Mouse (Mus musculus) MEL (cell line): Measurements from ENCODE around the gene Mcidas. TPM values are rescaled to one million over a fixed set of nuclear protein-coding genes. Genes with fewer than 3 reads are reported as not detected.

Experiments
- DNase-seq: peaks from one replicate; pipeline ENCODE4 v3.0.0; 2011; ENCODE audit warnings: low read depth, low spot score
- H3K27ac ChIP-seq: 2 replicates; pipeline ENCODE4 v1.5.1; 2012; ENCODE audit warnings: low read depth, mild to moderate bottlenecking, control low read depth, low read length, moderate library complexity; ENCODE audit not compliant: control insufficient read depth
- H3K27me3 ChIP-seq, 2 experiments: fragments of 150-350 bp in 1 of 2; sonication (generic) in 1 of 2; 2 replicates each; pipeline ENCODE4 v1.6.1; 2012; ENCODE audit warnings: low read length in 2 of 2, mild to moderate bottlenecking in 2 of 2, improper control_type of control experiment in 1 of 2, moderate library complexity in 1 of 2; ENCODE audit not compliant: insufficient read depth in 2 of 2, control insufficient read depth in 1 of 2
- H3K36me3 ChIP-seq, 2 experiments: 2 replicates each; pipeline ENCODE4 v1.6.1; 2012 to 2014; ENCODE audit warnings: low read length in 2 of 2, improper control_type of control experiment in 1 of 2, inconsistent platforms in 1 of 2, mild to moderate bottlenecking in 1 of 2; ENCODE audit not compliant: insufficient read depth in 2 of 2, control insufficient read depth in 1 of 2
- H3K4me1 ChIP-seq, 2 experiments: fragments of 150-350 bp in 1 of 2; sonication (generic) in 1 of 2; 2 replicates each; pipeline ENCODE4 v1.6.1; 2012; ENCODE audit warnings: low read length in 2 of 2, improper control_type of control experiment in 1 of 2, mild to moderate bottlenecking in 1 of 2; ENCODE audit not compliant: insufficient read depth in 2 of 2, control insufficient read depth in 1 of 2
- H3K4me3 ChIP-seq, 2 experiments: fragments of 150-350 bp in 1 of 2; sonication (generic) in 1 of 2; 2 replicates each; pipeline ENCODE4 v1.5.1; 2012; ENCODE audit warnings: low read depth in 2 of 2, low read length in 2 of 2, mild to moderate bottlenecking in 2 of 2, moderate library complexity in 2 of 2, control low read depth in 1 of 2, improper control_type of control experiment in 1 of 2; ENCODE audit not compliant: control insufficient read depth in 1 of 2, insufficient read depth in 1 of 2
- H3K79me2 ChIP-seq: 2 replicates; pipeline ENCODE4 v1.6.1; 2012; ENCODE audit warnings: mild to moderate bottlenecking, low read length, moderate library complexity; ENCODE audit not compliant: control insufficient read depth, poor library complexity, insufficient read depth
- H3K9ac ChIP-seq: 2 replicates; pipeline ENCODE4 v1.6.1; 2012; ENCODE audit warnings: low read depth, mild to moderate bottlenecking, control low read depth, low read length, moderate library complexity; ENCODE audit not compliant: control insufficient read depth, poor library complexity, severe bottlenecking
- H3K9me3 ChIP-seq: fragments of 150-350 bp; sonication (generic); replicated peaks from 2 replicates; pipeline ENCODE4 v1.6.1; 2012; ENCODE audit warnings: mild to moderate bottlenecking, low read length, improper control_type of control experiment, moderate library complexity; ENCODE audit not compliant: insufficient read depth
- CHD1 ChIP-seq: IDR thresholded peaks from 2 replicates; pipeline ENCODE4 v1.6.1; 2012; ENCODE audit warnings: low read depth, mild to moderate bottlenecking, inconsistent platforms, low read length, improper control_type of control experiment
- CHD2 ChIP-seq: IDR thresholded peaks from 2 replicates; pipeline ENCODE4 v1.6.1; 2011; ENCODE audit warnings: low read length, improper control_type of control experiment
- ELF1 ChIP-seq: IDR thresholded peaks from 2 replicates; pipeline ENCODE4 v1.6.1; 2014; ENCODE audit warnings: low read depth, mild to moderate bottlenecking, inconsistent platforms, low read length, improper control_type of control experiment, moderate library complexity
- EP300 ChIP-seq, 2 experiments: IDR thresholded peaks; 2 replicates each; pipeline ENCODE4 v1.6.1; 2011; ENCODE audit warnings: improper control_type of control experiment in 2 of 2, low read length in 2 of 2, low read depth in 1 of 2, mild to moderate bottlenecking in 1 of 2
- GABPA ChIP-seq: IDR thresholded peaks from 2 replicates; pipeline ENCODE4 v1.6.1; 2012; ENCODE audit warnings: low read depth, mild to moderate bottlenecking, inconsistent platforms, low read length, improper control_type of control experiment, moderate library complexity
- GATA1 ChIP-seq: IDR thresholded peaks from 2 replicates; pipeline ENCODE4 v1.6.1; 2011; ENCODE audit warnings: low read depth, low read length, improper control_type of control experiment
- HCFC1 ChIP-seq: IDR thresholded peaks from 2 replicates; pipeline ENCODE4 v1.6.1; 2012; ENCODE audit warnings: low read depth, mild to moderate bottlenecking, inconsistent platforms, low read length, improper control_type of control experiment, moderate library complexity
- KAT2A ChIP-seq: conservative IDR thresholded peaks from 2 replicates; pipeline ENCODE4 v1.6.1; 2012; ENCODE audit warnings: low read depth, low read length, improper control_type of control experiment, inconsistent platforms
- MAX ChIP-seq: IDR thresholded peaks from 2 replicates; pipeline ENCODE4 v1.6.1; 2011; ENCODE audit warnings: low read length, improper control_type of control experiment
- MAZ ChIP-seq: IDR thresholded peaks from 2 replicates; pipeline ENCODE4 v1.6.1; 2012; ENCODE audit warnings: low read depth, mild to moderate bottlenecking, inconsistent platforms, low read length, improper control_type of control experiment
- MYC ChIP-seq: IDR thresholded peaks from 2 replicates; pipeline ENCODE4 v1.6.1; 2011; ENCODE audit warnings: low read depth, mild to moderate bottlenecking, low read length, improper control_type of control experiment, moderate library complexity
- NELFE ChIP-seq: IDR thresholded peaks from 2 replicates; pipeline ENCODE4 v1.6.1; 2011; ENCODE audit warnings: low read depth, low read length, improper control_type of control experiment
- POLR2A ChIP-seq, 2 experiments: IDR thresholded peaks; 2 replicates each; pipeline ENCODE4 v1.6.1; 2011 to 2012; ENCODE audit warnings: low read length in 2 of 2, mild to moderate bottlenecking in 2 of 2, control low read depth in 1 of 2, improper control_type of control experiment in 1 of 2, low read depth in 1 of 2, moderate library complexity in 1 of 2; ENCODE audit not compliant: control insufficient read depth in 1 of 2, insufficient read depth in 1 of 2, poor library complexity in 1 of 2
- POLR2AphosphoS2 ChIP-seq: IDR thresholded peaks from 2 replicates; pipeline ENCODE4 v1.6.1; 2011; ENCODE audit warnings: low read length, improper control_type of control experiment
- TCF12 ChIP-seq: IDR thresholded peaks from 2 replicates; pipeline ENCODE4 v1.6.1; 2014; ENCODE audit warnings: low read depth, mild to moderate bottlenecking, inconsistent platforms, low read length, improper control_type of control experiment, moderate library complexity
- UBTF ChIP-seq: IDR thresholded peaks from 2 replicates; pipeline ENCODE4 v1.6.1; 2012; ENCODE audit warnings: low read depth, mild to moderate bottlenecking, inconsistent platforms, low read length, improper control_type of control experiment, moderate library complexity, borderline replicate concordance; ENCODE audit not compliant: insufficient read depth
- USF1 ChIP-seq: IDR thresholded peaks from 2 replicates; pipeline ENCODE4 v1.6.1; 2014; ENCODE audit warnings: low read depth, mild to moderate bottlenecking, inconsistent platforms, low read length, improper control_type of control experiment, moderate library complexity
- USF2 ChIP-seq, 2 experiments: IDR thresholded peaks; 2 replicates each; pipeline ENCODE4 v1.6.1; 2011 to 2012; ENCODE audit warnings: improper control_type of control experiment in 2 of 2, low read length in 2 of 2, borderline replicate concordance in 1 of 2, inconsistent platforms in 1 of 2, low read depth in 1 of 2, mild to moderate bottlenecking in 1 of 2; ENCODE audit not compliant: insufficient read depth in 1 of 2
- ZC3H11A ChIP-seq: IDR thresholded peaks from 2 replicates; pipeline ENCODE4 v1.6.1; 2012; ENCODE audit warnings: low read depth, mild to moderate bottlenecking, inconsistent platforms, low read length, improper control_type of control experiment
- polyA plus RNA-seq, 2 experiments: library from polyadenylated mRNA; stranded (reverse) in 1 of 2; unstranded in 1 of 2; fragments of >175 nt in 1 of 2; fragments of >200 nt in 1 of 2; gene quantifications; 2 replicates each; pipeline versions ENCODE4 v1.2.1 to v1.2.4; 2012; ENCODE audit warnings: low replicate concordance in 2 of 2, low read depth in 1 of 2; ENCODE audit not compliant: insufficient read length in 2 of 2, insufficient read depth in 1 of 2, missing spikeins in 1 of 2
- total RNA-seq: library from RNA; depleted of rRNA; stranded (reverse); fragments of 300-350 nt; gene quantifications from 2 replicates; pipeline ENCODE4 v1.2.3, GENCODE M21; 2012; rRNA removed

Mcidas gene
- not detected in 2 replicates for total RNA-seq
- polyA plus RNA-seq: not detected

- no peak for DNase-seq
- no peaks in the 10 kb centered on the region for H3K9me3 ChIP-seq
- TF ChIP-seq MYC (no peak), USF2 (IDR thresholded peaks at IDR 0.05; ENCODE audit: borderline replicate concordance in 1 of 2, insufficient read depth in 1 of 2, low read depth in 1 of 2, low read length in 2 of 2) (no peak), USF1 (no peak), TCF12 (no peak), KAT2A (no peak), ELF1 (no peak), HCFC1 (no peak), POLR2A (IDR thresholded peaks at IDR 0.05; ENCODE audit: control insufficient read depth in 1 of 2, insufficient read depth in 1 of 2, low read depth in 1 of 2, low read length in 2 of 2, poor library complexity in 1 of 2) (no peak), POLR2AphosphoS2 (no peak), GABPA (no peak), EP300 (IDR thresholded peaks at IDR 0.05; ENCODE audit: low read depth in 1 of 2, low read length in 2 of 2) (no peak)
- H3K4me1 ChIP-seq: no peaks in the 10 kb centered on the region
- H3K9ac ChIP-seq: no peak within 1 kb of the TSS
- H3K79me2 ChIP-seq: no peaks in the 10 kb centered on the region
- H3K4me3 ChIP-seq: no peak within 1 kb of the TSS
- H3K36me3 ChIP-seq: no peaks in the 10 kb centered on the region
- H3K27me3 ChIP-seq: 0 out of 4 replicates have a peak, but pooled peaks cover 0 to 2% of the 10 kb centered on the region in 2 experiments
- H3K27ac ChIP-seq: no peak within 1 kb of the TSS
Observed at GRCm38 (mm10) chr13:112993531-112994152, at the start of gene Mcidas. Gene Mcidas, plus strand, starts transcription at chr13:112993845.

DNA sequence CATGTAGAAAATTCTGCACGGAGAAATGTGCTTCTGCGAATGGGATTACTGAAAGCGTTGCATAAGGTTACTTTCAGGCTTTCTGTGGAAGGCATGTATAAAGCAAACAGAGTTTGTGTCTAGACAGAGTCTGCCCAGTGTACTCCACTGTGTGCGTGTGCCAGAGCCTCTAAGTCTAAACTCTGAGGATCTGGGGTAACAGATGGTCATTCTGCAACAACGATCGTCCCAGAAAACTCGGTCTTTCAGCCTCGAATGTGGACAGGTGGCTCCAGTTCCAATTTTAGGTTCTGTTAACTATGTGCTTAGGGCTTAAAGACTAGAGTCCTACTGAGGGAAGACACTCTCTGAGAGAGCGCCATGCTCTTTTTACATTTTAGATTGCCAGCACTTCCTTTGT lies 48.3 kb upstream of the Mcidas start:
- Histone ChIP-seq H3K4me3 (no peak overlapping the region), H3K9me3 (no peaks in the 10 kb centered on the region), H3K79me2 (no peaks in the 10 kb centered on the region), H3K4me1 (no peaks in the 10 kb centered on the region), H3K9ac (no peak overlapping the region), H3K27ac (no peak overlapping the region), H3K36me3 (peaks cover 0 to 5% of the 10 kb centered on the region in 2 experiments; a peak in 2 of 4 replicates), H3K27me3 (no peaks in the 10 kb centered on the region)
- DNase-seq: no peak
- TF ChIP-seq MAZ (no peak), UBTF (no peak), NELFE (no peak), GABPA (no peak), CHD2 (no peak), KAT2A (no peak), CHD1 (no peak), MAX (no peak), POLR2A (IDR thresholded peaks at IDR 0.05; ENCODE audit: control insufficient read depth in 1 of 2, insufficient read depth in 1 of 2, low read depth in 1 of 2, low read length in 2 of 2, poor library complexity in 1 of 2) (no peak), GATA1 (no peak), ZC3H11A (no peak)
